Mouse (Mus musculus) forebrain, embryonic 16.5 days (tissue): ENCODE measurements at regions not wholly inside any gene's neighbourhood (a gene's known extent, or its start where the extent isn't known, plus 50 kb on each side); places are given as distances from the start of the nearest gene placed in this dataset.

Experiments used
- ATAC-seq: fragments of 200-750 bp; cut with Nextera tagmentation; 2 replicates; pipeline ENCODE4 v1.8.0; 2017; ENCODE audit warnings: mild to moderate bottlenecking, moderate library complexity
- H3K27ac ChIP-seq: fragments of 300-500 bp; sonication (generic); 2 replicates; pipeline ENCODE4 v1.5.1; 2014; ENCODE audit warnings: low read length, control low read depth
- H3K27me3 ChIP-seq: fragments of 300-500 bp; sonication (generic); replicated peaks from 2 replicates; pipeline ENCODE4 v1.6.1; 2014; ENCODE audit warnings: low read length; ENCODE audit not compliant: control insufficient read depth, insufficient read depth
- H3K36me3 ChIP-seq: fragments of 300-500 bp; sonication (generic); 2 replicates; pipeline ENCODE4 v1.6.1; 2014; ENCODE audit not compliant: control insufficient read depth, insufficient read depth
- H3K4me1 ChIP-seq: fragments of 300-500 bp; sonication (generic); replicated peaks from 2 replicates; pipeline ENCODE4 v1.6.1; 2014; ENCODE audit warnings: low read length; ENCODE audit not compliant: control insufficient read depth, insufficient read depth
- H3K4me2 ChIP-seq: fragments of 300-500 bp; sonication (generic); 2 replicates; pipeline ENCODE4 v1.6.1; 2014; ENCODE audit warnings: mild to moderate bottlenecking, low read length, control low read depth
- H3K4me3 ChIP-seq: fragments of 300-500 bp; sonication (generic); replicated peaks from 2 replicates; pipeline ENCODE4 v1.5.1; 2014; ENCODE audit warnings: mild to moderate bottlenecking, low read length, control low read depth
- H3K9ac ChIP-seq: fragments of 300-500 bp; sonication (generic); replicated peaks from 2 replicates; pipeline ENCODE4 v1.6.1; 2014; ENCODE audit warnings: low read depth, low read length, control low read depth
- H3K9me3 ChIP-seq: fragments of 300-500 bp; sonication (generic); 2 replicates; pipeline ENCODE4 v1.6.1; 2016; ENCODE audit warnings: low read length; ENCODE audit not compliant: control insufficient read depth
- WGBS: fragments of 180-500 bp; shearing (Covaris S2); extraction: QIAGEN DNeasy Blood & Tissue Kit; methylation state at CpG from one replicate; pipeline ENCODE4 v1.1.7; 2014; 5-methylcytosine and 5-hydroxymethylcytosine counted together

- peaks cover 14% of the 10 kb centered on the region for H3K4me1 ChIP-seq
- no peaks in the 10 kb centered on the region for H3K27me3 ChIP-seq
- H3K9ac ChIP-seq: no peak overlapping the region
- no peak for ATAC-seq
- no peaks in the 10 kb centered on the region for H3K9me3 ChIP-seq
- 81% methylated on average over 1 of the region's 1 CpGs for WGBS
- no peaks in the 10 kb centered on the region for H3K36me3 ChIP-seq
- H3K4me2 ChIP-seq: no peak overlapping the region
- no peak overlapping the region for H3K4me3 ChIP-seq
- H3K27ac ChIP-seq: no peak overlapping the region
Measured at GRCm38 (mm10) chr12:80010947-80011346, 101.9 kb downstream of the Zfp36l1 start.

GRCm38 (mm10) chr12:80010220-80010619 is 102.6 kb downstream of the Zfp36l1 start:
- 30% methylated on average over 2 of the region's 2 CpGs for WGBS

DNA sequence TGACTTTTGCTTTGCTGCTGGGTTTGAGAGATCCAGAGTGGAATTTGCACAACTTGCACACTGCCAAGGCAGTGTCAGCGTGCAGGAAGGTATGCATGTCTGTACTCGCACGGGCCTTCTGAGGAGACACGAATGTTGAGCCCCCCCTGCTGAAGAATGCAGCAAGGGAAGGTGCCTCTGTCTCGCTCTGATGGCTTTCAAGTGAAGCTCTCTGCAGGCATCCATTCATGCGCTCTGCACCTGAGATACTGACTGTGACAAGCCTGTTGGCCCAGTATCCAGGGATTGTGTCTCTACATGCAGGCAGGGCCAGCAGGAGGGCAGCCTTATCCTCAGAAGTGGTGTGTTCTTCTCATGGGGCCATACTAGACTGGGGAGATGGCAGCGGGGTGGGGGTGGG is 105.0 kb downstream of the Zfp36l1 start:
- Histone ChIP-seq H3K4me1 (no peaks in the 10 kb centered on the region), H3K4me3 (no peak overlapping the region), H3K36me3 (no peaks in the 10 kb centered on the region), H3K9ac (no peak overlapping the region), H3K27me3 (no peaks in the 10 kb centered on the region), H3K9me3 (no peaks in the 10 kb centered on the region), H3K27ac (no peak overlapping the region), H3K4me2 (no peak overlapping the region)
- ATAC-seq: no peak
- WGBS: 32% methylated on average over 7 of the region's 7 CpGs

More at GRCm38 (mm10) chr12:80010220-80010619, 102.6 kb downstream of the Zfp36l1 start:
- H3K4me2 ChIP-seq: no peak overlapping the region
- H3K9ac ChIP-seq: no peak overlapping the region
- no peaks in the 10 kb centered on the region for H3K9me3 ChIP-seq
- H3K4me1 ChIP-seq: peaks cover 14% of the 10 kb centered on the region
- H3K36me3 ChIP-seq: no peaks in the 10 kb centered on the region
- no peak overlapping the region for H3K4me3 ChIP-seq
- H3K27me3 ChIP-seq: no peaks in the 10 kb centered on the region
- H3K27ac ChIP-seq: no peak overlapping the region
- no peak for ATAC-seq

DNA sequence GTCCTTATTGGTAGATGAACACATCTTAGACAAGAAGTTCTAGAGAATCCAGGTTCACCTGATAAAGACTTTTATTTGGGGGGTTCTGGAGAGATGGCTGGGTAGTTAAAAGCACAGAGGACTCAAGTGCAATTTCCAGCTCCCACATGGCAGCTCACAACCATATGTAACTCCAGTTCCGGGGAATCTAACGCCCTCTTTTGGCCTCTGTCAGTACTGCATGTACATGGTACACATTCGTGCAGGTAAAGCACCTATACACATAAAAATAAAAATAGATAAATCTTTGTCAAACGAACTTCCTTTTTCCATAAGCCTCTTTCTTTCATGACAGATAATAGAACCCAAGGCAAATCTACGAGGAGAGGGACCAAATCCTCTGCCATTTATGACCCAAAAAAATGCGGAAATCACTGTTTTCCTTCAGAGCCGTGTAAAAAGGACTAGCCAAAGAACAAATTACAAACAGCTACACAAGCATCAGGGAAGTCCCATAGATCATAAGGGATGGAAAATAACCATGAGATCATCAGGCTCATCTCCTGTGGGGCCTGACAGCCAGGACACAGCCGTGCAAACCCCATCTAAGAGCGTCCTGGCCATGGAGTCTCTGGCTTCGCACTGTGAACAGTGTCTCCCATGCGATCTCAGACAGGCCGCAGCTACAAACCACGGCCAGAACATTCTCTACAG is 107.4 kb downstream of the Zfp36l1 start:
- Histone ChIP-seq H3K4me3 (no peak overlapping the region), H3K4me1 (0 out of 2 replicates have a peak, but pooled peaks cover 2% of the 10 kb centered on the region), H3K4me2 (no peak overlapping the region), H3K9ac (no peak overlapping the region), H3K27me3 (no peaks in the 10 kb centered on the region), H3K9me3 (no peaks in the 10 kb centered on the region), H3K27ac (no peak overlapping the region), H3K36me3 (no peaks in the 10 kb centered on the region)
- WGBS: 90% methylated on average over 13 of the region's 13 CpGs
- ATAC-seq: no peak

- no peak overlapping the region for H3K4me3 ChIP-seq
- H3K4me1 ChIP-seq: 0 out of 2 replicates have a peak, but pooled peaks cover 2% of the 10 kb centered on the region
- H3K27me3 ChIP-seq: no peaks in the 10 kb centered on the region
- no peak overlapping the region for H3K9ac ChIP-seq
- H3K9me3 ChIP-seq: no peaks in the 10 kb centered on the region
- H3K36me3 ChIP-seq: no peaks in the 10 kb centered on the region
- ATAC-seq: no peak
- no peak overlapping the region for H3K27ac ChIP-seq
- 87% methylated on average over 6 of the region's 6 CpGs for WGBS
- no peak overlapping the region for H3K4me2 ChIP-seq
Measured at GRCm38 (mm10) chr12:80004575-80004974, 108.2 kb downstream of the Zfp36l1 start.

DNA sequence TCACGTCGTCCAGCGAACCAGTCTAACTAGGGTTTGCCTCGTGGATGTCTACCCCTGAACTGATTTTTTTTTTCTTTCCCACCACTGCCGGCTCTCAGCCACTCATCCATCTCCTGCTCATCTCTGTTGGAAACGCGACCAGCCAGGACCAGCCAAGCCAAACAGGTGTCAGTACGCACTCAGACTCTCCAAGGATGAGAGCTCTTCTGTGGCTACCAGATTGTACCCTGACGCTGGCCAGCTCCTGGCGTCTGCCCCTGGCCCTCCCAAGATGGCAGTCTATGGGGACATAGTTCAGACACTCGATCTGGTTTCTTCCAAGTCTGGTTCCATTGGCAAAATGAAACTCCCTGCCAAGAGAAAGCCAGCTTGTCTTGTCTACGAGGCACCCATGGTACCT is 109.3 kb downstream of the Zfp36l1 start:
- no peak overlapping the region for H3K4me2 ChIP-seq
- 0 out of 2 replicates have a peak, but pooled peaks cover 2% of the 10 kb centered on the region for H3K4me1 ChIP-seq
- WGBS: 91% methylated on average over 12 of the region's 12 CpGs
- H3K27me3 ChIP-seq: no peaks in the 10 kb centered on the region
- H3K9me3 ChIP-seq: no peaks in the 10 kb centered on the region
- no peak overlapping the region for H3K9ac ChIP-seq
- H3K4me3 ChIP-seq: no peak overlapping the region
- no peaks in the 10 kb centered on the region for H3K36me3 ChIP-seq
- no peak for ATAC-seq
- no peak overlapping the region for H3K27ac ChIP-seq

DNA sequence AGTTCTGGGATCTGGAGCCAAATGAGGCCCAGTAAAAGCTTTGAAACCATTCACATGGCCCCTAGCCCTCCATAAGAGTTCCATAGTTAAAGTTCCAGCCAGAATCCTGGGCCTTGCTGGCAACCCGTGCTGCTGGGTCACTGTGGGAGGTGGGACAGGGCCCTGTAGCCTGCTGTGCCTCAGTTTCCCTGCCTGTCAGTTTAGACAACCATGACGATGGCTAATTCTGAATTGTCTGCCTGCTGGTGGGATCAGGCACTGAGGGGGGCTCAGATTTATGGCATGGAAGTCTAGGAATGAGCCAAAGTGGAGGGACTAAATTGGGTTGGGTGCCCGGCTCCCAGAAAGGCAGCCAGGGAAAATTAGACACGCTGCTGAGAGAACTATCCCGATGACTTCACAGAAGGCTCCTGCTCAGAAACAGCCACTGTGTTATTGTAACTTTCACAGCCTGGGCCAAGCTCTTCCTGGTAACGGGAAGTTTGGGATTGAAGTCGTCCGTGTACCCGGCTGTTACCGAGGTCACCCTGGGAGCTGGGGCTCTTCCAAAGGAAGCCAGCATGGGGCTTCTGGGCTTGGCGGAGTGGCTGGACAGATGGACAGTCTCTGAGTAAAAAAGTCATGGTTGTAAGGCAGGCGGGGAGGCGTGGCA is 110.2 kb downstream of the Zfp36l1 start:
- ATAC-seq: no peak
- H3K27ac ChIP-seq: no peak overlapping the region

DNA sequence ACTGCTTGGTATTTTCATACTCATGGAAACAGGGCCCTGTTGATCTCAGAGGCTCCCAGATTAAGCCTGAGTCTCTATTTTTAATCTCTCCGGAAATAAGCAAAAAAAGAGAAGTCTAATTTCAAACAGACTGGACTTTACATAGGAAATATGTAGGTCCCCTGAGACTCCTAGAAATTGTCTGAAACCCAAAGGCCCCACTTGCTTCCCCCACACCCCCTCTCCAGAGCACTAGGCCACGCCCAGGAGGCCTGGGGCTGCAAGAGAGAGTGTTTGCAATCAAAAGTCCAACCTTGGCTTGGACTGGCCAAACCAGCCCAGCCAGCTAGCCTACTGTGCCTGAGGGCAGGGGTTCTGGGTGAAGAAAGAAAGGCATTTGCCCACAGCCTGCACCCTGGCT is 111.0 kb downstream of the Zfp36l1 start:
- Histone ChIP-seq H3K27me3 (no peaks in the 10 kb centered on the region), H3K4me2 (no peak overlapping the region), H3K9me3 (no peaks in the 10 kb centered on the region), H3K9ac (no peak overlapping the region), H3K4me3 (no peak overlapping the region), H3K4me1 (0 out of 2 replicates have a peak, but pooled peaks cover 2% of the 10 kb centered on the region), H3K27ac (peak overlapping the region; percentile 21; the same call in 1 of the 2 replicates), H3K36me3 (no peaks in the 10 kb centered on the region)
- WGBS: 71% methylated on average over 2 of the region's 2 CpGs
- ATAC-seq: no peak

More for the DNA sequence above, 110.2 kb downstream of the Zfp36l1 start:
- Histone ChIP-seq H3K9me3 (no peaks in the 10 kb centered on the region), H3K4me1 (0 out of 2 replicates have a peak, but pooled peaks cover 2% of the 10 kb centered on the region), H3K27me3 (no peaks in the 10 kb centered on the region), H3K4me2 (no peak overlapping the region), H3K4me3 (no peak overlapping the region), H3K36me3 (no peaks in the 10 kb centered on the region), H3K9ac (no peak overlapping the region)
- 76% methylated on average over 13 of the region's 13 CpGs for WGBS

DNA sequence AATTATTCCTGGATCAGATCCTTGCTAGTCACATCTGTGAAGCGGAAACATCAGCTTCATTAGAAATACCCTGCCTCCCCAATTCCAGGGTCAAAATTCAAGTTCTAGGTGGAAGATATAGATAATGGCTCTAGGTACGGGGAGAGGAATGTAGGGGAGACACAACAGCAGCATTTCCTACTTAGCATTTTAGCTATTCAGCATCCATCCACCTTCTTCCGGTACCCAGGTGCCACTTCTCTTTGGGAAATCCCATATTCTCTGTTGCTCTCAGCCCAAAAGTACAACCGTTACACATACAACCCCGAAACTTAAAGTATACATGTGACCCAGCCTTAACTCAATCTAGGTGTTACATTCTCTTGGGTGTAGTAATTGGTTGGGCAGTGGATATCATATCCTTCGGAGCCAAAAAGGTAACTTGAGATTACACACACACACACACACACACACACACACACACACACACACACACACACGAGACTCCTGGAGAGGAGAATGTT is 112.9 kb downstream of the Zfp36l1 start:
- Histone ChIP-seq H3K9me3 (no peaks in the 10 kb centered on the region), H3K4me1 (0 out of 2 replicates have a peak, but pooled peaks cover 2% of the 10 kb centered on the region), H3K4me2 (no peak overlapping the region), H3K36me3 (no peaks in the 10 kb centered on the region), H3K27ac (no peak overlapping the region), H3K27me3 (no peaks in the 10 kb centered on the region), H3K4me3 (no peak overlapping the region), H3K9ac (no peak overlapping the region)
- WGBS: 91% methylated on average over 7 of the region's 7 CpGs
- ATAC-seq: no peak
